8 mouse cellular contexts compared by ENCODE assay signal in the genomic region with DNA sequence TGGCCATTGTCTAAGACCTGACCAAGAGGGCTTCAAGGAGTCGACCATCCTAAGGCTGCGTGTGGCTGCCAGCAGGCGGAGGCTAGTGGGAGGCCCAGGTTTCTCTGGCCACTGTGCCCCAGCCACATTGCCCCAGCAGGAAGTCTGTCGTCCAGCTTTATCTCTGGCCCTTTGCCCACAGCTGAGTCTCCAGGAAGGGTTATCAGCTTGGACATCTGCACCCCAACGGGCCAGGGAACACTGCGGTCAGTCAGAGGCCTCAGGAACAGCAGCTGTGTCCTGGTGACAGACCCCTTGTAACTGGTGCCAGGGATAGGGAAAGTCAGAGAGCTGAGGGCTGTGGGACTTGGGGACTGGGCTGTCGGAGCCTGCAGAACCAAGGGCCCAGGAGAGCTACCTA.
A peak's percentile ranks its signal among the peaks of the same experiment; 100 is the strongest.
DNase-seq lines count a peak whose midpoint lies in the region; ATAC-seq lines count a peak whose summit lies in the region.

No protein-coding gene starts in this region.

- no peak for ATAC-seq in embryonic facial prominence, embryonic 11.5 days (replicated peaks; ENCODE audit: insufficient number of reproducible peaks, low FRiP score, low TSS enrichment, low read depth)
- ATAC-seq in hindbrain, embryonic 16.5 days, result no peak
- ATAC-seq in lung, embryonic 15.5 days (ENCODE audit: borderline replicate concordance, extremely low read depth, low FRiP score, low TSS enrichment), result no peak
- no peak for ATAC-seq in cerebellum, adult (ENCODE audit: insufficient number of reproducible peaks, low FRiP score, low TSS enrichment)

- no peaks in the 10 kb centered on the region for H3K27me3 ChIP-seq in embryonic facial prominence, embryonic 11.5 days (ENCODE audit: control insufficient read depth, insufficient read depth, low read length)
- 0 out of 2 replicates have a peak, but pooled peaks cover 4% of the 10 kb centered on the region for H3K27me3 ChIP-seq in hindbrain, embryonic 16.5 days (replicated peaks; ENCODE audit: control insufficient read depth, insufficient read depth, low read length)
- H3K27me3 ChIP-seq in lung, embryonic 15.5 days, result no peaks in the 10 kb centered on the region

- peaks cover 10% of the 10 kb centered on the region for H3K4me1 ChIP-seq in embryonic facial prominence, embryonic 11.5 days (ENCODE audit: control insufficient read depth, insufficient read depth, low read length)
- peaks cover 24% of the 10 kb centered on the region for H3K4me1 ChIP-seq in hindbrain, embryonic 16.5 days (ENCODE audit: control insufficient read depth, insufficient read depth, low read depth, low read length)
- H3K4me1 ChIP-seq in lung, embryonic 15.5 days, result peaks cover 62% of the 10 kb centered on the region

- H3K4me2 ChIP-seq in embryonic facial prominence, embryonic 11.5 days (ENCODE audit: low read depth, low read length), result no peak overlapping the region
- H3K4me2 ChIP-seq in hindbrain, embryonic 16.5 days (ENCODE audit: low read length), result no peak overlapping the region
- no peak overlapping the region for H3K4me2 ChIP-seq in lung, embryonic 15.5 days

- no peaks in the 10 kb centered on the region for H3K36me3 ChIP-seq in embryonic facial prominence, embryonic 11.5 days (replicated peaks; ENCODE audit: control insufficient read depth, insufficient read depth, low read depth, low read length)
- H3K36me3 ChIP-seq in hindbrain, embryonic 16.5 days (ENCODE audit: control insufficient read depth, insufficient read depth, low read length), result no peaks in the 10 kb centered on the region
- H3K36me3 ChIP-seq in lung, embryonic 15.5 days, result no peaks in the 10 kb centered on the region

- no peak overlapping the region for H3K4me3 ChIP-seq in embryonic facial prominence, embryonic 11.5 days (ENCODE audit: low read depth, low read length)
- no peak overlapping the region for H3K4me3 ChIP-seq in hindbrain, embryonic 16.5 days (ENCODE audit: low read length)
- no peak overlapping the region for H3K4me3 ChIP-seq in lung, embryonic 15.5 days

- no peaks in the 10 kb centered on the region for H3K9me3 ChIP-seq in embryonic facial prominence, embryonic 11.5 days (replicated peaks; ENCODE audit: control insufficient read depth, low read length)
- H3K9me3 ChIP-seq in hindbrain, embryonic 16.5 days (ENCODE audit: control insufficient read depth, low read length), result no peaks in the 10 kb centered on the region
- no peaks in the 10 kb centered on the region for H3K9me3 ChIP-seq in lung, embryonic 15.5 days

- DNase-seq in right cerebral cortex, postnatal 14 days, result peak; percentile 45
- DNase-seq in right cerebral cortex, postnatal 4 days, result no peak
- no peak for DNase-seq in embryonic facial prominence, embryonic 11.5 days (ENCODE audit: low spot score)
- no peak for DNase-seq in cerebellum, adult 8-10 months
- DNase-seq in thymus, postnatal 0 days (ENCODE audit: low spot score), result no peak

- WGBS in embryonic facial prominence, embryonic 11.5 days, result 67% methylated on average over 7 of the region's 7 CpGs
- WGBS in hindbrain, embryonic 16.5 days, result 43% methylated on average over 7 of the region's 7 CpGs
- WGBS in lung, embryonic 15.5 days, result 35% methylated on average over 7 of the region's 7 CpGs

- H3K27ac ChIP-seq in embryonic facial prominence, embryonic 11.5 days (replicated peaks; ENCODE audit: low read depth, low read length), result 0 out of 2 replicates have a peak overlapping the region, but pooled peaks have one; percentile 47
- H3K27ac ChIP-seq in hindbrain, embryonic 16.5 days (ENCODE audit: low read depth, low read length), result no peak overlapping the region; the same call in 1 of the 2 replicates
- H3K27ac ChIP-seq in lung, embryonic 15.5 days, result peak overlapping the region; percentile 91

- H3K9ac ChIP-seq in embryonic facial prominence, embryonic 11.5 days (replicated peaks; ENCODE audit: low read length), result no peak overlapping the region
- 0 out of 2 replicates have a peak overlapping the region, but pooled peaks have one; percentile 2 for H3K9ac ChIP-seq in hindbrain, embryonic 16.5 days (ENCODE audit: low read depth, low read length)
- no peak overlapping the region for H3K9ac ChIP-seq in lung, embryonic 15.5 days
